Mouse (Mus musculus) CH12.LX (cell line): ENCODE data around the gene Mdfic.

Experiments used
- CTCF ChIP-seq, 2 experiments: IDR thresholded peaks in 1 of 2; conservative IDR thresholded peaks in 1 of 2; 2 replicates each; pipeline ENCODE4 v1.5.1; 2011 to 2012; ENCODE audit warnings: low read depth in 2 of 2, low read length in 2 of 2, improper control_type of control experiment in 1 of 2, inconsistent platforms in 1 of 2, mild to moderate bottlenecking in 1 of 2, moderate library complexity in 1 of 2
- EP300 ChIP-seq: IDR thresholded peaks from 2 replicates; pipeline ENCODE4 v1.6.1; 2011; ENCODE audit warnings: low read length, improper control_type of control experiment
- ETS1 ChIP-seq: conservative IDR thresholded peaks from 2 replicates; pipeline ENCODE4 v1.6.1; 2012; ENCODE audit warnings: low read depth, mild to moderate bottlenecking, inconsistent platforms, low read length, improper control_type of control experiment, moderate library complexity
- HCFC1 ChIP-seq: IDR thresholded peaks from 2 replicates; pipeline ENCODE4 v1.6.1; 2012; ENCODE audit warnings: low read depth, mild to moderate bottlenecking, inconsistent platforms, low read length, improper control_type of control experiment
- MAFK ChIP-seq: IDR thresholded peaks from 2 replicates; pipeline ENCODE4 v1.6.1; 2011; ENCODE audit warnings: low read length, improper control_type of control experiment; ENCODE audit not compliant: insufficient replicate concordance
- MAX ChIP-seq: IDR thresholded peaks from 2 replicates; pipeline ENCODE4 v1.6.1; 2011; ENCODE audit warnings: low read length, improper control_type of control experiment
- MAZ ChIP-seq: IDR thresholded peaks from 2 replicates; pipeline ENCODE4 v1.6.1; 2012; ENCODE audit warnings: low read depth, mild to moderate bottlenecking, inconsistent platforms, low read length, improper control_type of control experiment, moderate library complexity
- NELFE ChIP-seq: IDR thresholded peaks from 2 replicates; pipeline ENCODE4 v1.6.1; 2011; ENCODE audit warnings: low read depth, low read length, improper control_type of control experiment
- POLR2A ChIP-seq: IDR thresholded peaks from 2 replicates; pipeline ENCODE4 v1.6.1; 2011; ENCODE audit warnings: low read depth, mild to moderate bottlenecking, improper control_type of control experiment, low read length
- RAD21 ChIP-seq: IDR thresholded peaks from 2 replicates; pipeline ENCODE4 v1.6.1; 2011; ENCODE audit warnings: low read depth, mild to moderate bottlenecking, low read length, improper control_type of control experiment, moderate library complexity
- RCOR1 ChIP-seq: conservative IDR thresholded peaks from 2 replicates; pipeline ENCODE4 v1.6.1; 2012; ENCODE audit warnings: low read depth, mild to moderate bottlenecking, inconsistent platforms, low read length, improper control_type of control experiment
- TCF12 ChIP-seq: IDR thresholded peaks from 2 replicates; pipeline ENCODE4 v1.6.1; 2014; ENCODE audit warnings: low read depth, mild to moderate bottlenecking, inconsistent platforms, low read length, improper control_type of control experiment

DNA sequence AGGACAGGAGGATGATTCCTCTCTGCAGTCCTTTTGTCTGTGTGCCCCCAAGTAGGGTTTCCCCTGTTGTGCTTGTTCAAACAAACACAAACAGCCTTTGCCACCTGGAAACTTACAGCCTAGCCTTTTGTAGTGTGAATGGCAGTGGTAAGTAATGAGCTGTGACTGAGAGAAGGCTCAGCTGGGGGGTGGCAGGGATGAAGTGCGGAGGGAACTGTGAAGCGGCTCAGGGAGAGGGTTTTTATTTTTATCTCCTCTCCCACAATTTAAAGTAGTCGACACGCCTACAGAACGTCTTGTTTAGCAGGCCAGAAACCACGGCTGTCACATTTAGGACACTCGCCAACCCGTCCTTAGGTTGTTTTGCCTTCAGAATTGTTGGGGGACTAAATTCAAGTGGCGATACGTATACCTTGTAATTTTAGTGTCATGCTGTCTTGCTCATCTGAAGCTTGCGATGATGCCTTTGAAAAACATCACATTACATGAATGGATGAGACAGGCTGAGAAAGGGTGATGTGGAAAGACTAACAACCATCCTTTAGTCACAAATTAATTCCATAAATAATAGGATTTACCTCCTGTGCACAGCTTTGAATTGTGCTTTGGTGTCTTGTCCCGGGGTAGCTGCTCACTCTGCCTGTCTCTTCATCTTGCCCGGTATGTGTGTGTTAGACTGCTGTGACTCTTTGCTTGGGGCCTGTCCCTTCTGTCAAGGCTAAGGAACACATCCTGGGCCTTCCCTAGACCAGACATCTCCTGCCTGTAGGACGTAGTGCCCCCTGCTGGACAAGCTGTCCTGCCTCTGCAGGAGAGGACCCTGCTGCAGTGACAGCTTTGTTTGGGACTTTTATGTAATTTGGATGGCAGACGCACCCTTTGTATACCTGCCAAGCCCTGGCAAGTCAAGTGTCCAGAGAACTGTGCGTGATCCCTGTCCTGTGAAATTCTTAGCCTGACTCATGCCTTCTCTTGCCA lies 69.4 kb downstream of the Mdfic start:
- TF ChIP-seq NELFE (no peak), RCOR1 (no peak), TCF12 (no peak), EP300 (0 out of 2 replicates have a peak, but pooled peaks have one; percentile 10), POLR2A (no peak), HCFC1 (no peak), ETS1 (no peak), MAZ (no peak), MAFK (no peak), CTCF (conservative IDR thresholded peaks at IDR 0.05 in 1 of 2, IDR thresholded peaks at IDR 0.05 in 1 of 2; ENCODE audit: low read depth in 2 of 2, low read length in 2 of 2) (peak; percentile 30 to 85), RAD21 (peak; percentile 87), MAX (no peak)
